In genomic region chr16:43889208-43890004, GRCm38 (mm10) we compare ENCODE assay signal across 8 mouse cellular contexts. TPM values are rescaled to one million over a fixed set of nuclear protein-coding genes. Genes with fewer than 3 reads are reported as not detected.
DNase-seq lines count a peak whose midpoint lies in the region; ATAC-seq lines count a peak whose summit lies in the region.

Gene Ccdc191, plus strand, starts transcription at chr16:43889800.

- H3K4me3 ChIP-seq in heart, embryonic 10.5 days, result peak within 1 kb of the TSS; percentile 77
- H3K4me3 ChIP-seq in kidney, embryonic 15.5 days (replicated peaks), result peak within 1 kb of the TSS; percentile 78

- H3K27me3 ChIP-seq in heart, embryonic 10.5 days (ENCODE audit: insufficient read depth, poor library complexity, severe bottlenecking), result no peaks in the 10 kb centered on the region
- H3K27me3 ChIP-seq in kidney, embryonic 15.5 days, result no peaks in the 10 kb centered on the region

- H3K4me1 ChIP-seq in heart, embryonic 10.5 days, result peaks cover 13% of the 10 kb centered on the region; the same call in 1 of the 2 replicates
- H3K4me1 ChIP-seq in kidney, embryonic 15.5 days, result peaks cover 17% of the 10 kb centered on the region

- peak within 1 kb of the TSS; percentile 76 for H3K4me2 ChIP-seq in kidney, embryonic 15.5 days

- peak within 1 kb of the TSS; percentile 93 for H3K27ac ChIP-seq in heart, embryonic 10.5 days
- H3K27ac ChIP-seq in kidney, embryonic 15.5 days, result peak within 1 kb of the TSS; percentile 84

- WGBS in heart, embryonic 10.5 days, result under 1% methylated on average over 33 of the region's 33 CpGs
- under 1% methylated on average over 33 of the region's 33 CpGs for WGBS in kidney, embryonic 15.5 days

- H3K9me3 ChIP-seq in heart, embryonic 10.5 days, result no peaks in the 10 kb centered on the region
- H3K9me3 ChIP-seq in kidney, embryonic 15.5 days (replicated peaks), result no peaks in the 10 kb centered on the region

- peak; percentile 98 for DNase-seq in B cell, adult 2 months
- peak; percentile 100 for DNase-seq in brain, adult 2 months (ENCODE audit: low read depth, low spot score)
- peak; percentile 100 for DNase-seq in heart, embryonic 10.5 days (ENCODE audit: low spot score)
- DNase-seq in liver, result peak; percentile 96
- DNase-seq in spleen, postnatal 4 days (ENCODE audit: low spot score in 2 of 2), result peak; percentile 95 to 96

- no peaks in the 10 kb centered on the region for H3K36me3 ChIP-seq in heart, embryonic 10.5 days
- H3K36me3 ChIP-seq in kidney, embryonic 15.5 days, result no peaks in the 10 kb centered on the region

- H3K9ac ChIP-seq in kidney, embryonic 15.5 days, result peak within 1 kb of the TSS; percentile 66

- peak; percentile 99 for ATAC-seq in erythroblast, adult 5-6 weeks (replicated peaks; ENCODE audit: low FRiP score, poor library complexity, severe bottlenecking)
- peak; percentile 100 for ATAC-seq in kidney, embryonic 15.5 days (replicated peaks; ENCODE audit: low FRiP score)
- ATAC-seq in monocyte, adult 5-6 weeks (replicated peaks; ENCODE audit: insufficient number of reproducible peaks, low FRiP score, low TSS enrichment, poor library complexity, severe bottlenecking), result peak; percentile 100

RNA-seq across cellular contexts. Expression of gene Ccdc191, which starts in this region (rescaled TPM):
- 0.63 and 5.8 TPM in 2 replicates for total RNA-seq in erythroblast, adult 5-6 weeks (2015; ENCODE audit: low replicate concordance)
- total RNA-seq in erythroblast, adult 5-6 weeks (2017; ENCODE audit: low replicate concordance), result 1.4 and 1.7 TPM in 2 replicates
- 8.3 and 12.3 TPM in 2 replicates for polyA plus RNA-seq in heart, embryonic 10.5 days (2016; fragmentation: Nextera tagmentation; extraction: Ambion mirVana)
- 15.2 and 16.7 TPM in 2 replicates for polyA plus RNA-seq in kidney, embryonic 15.5 days (2015; fragmentation: Nextera tagmentation; extraction: Ambion mirVana)
- total RNA-seq in monocyte, adult 5-6 weeks (2017), result 6.9 to 20.4 TPM (median 11.4 TPM) in 3 replicates

Comparison
In these comparisons a context has a peak if more than half of its experiments do, and no peak if none do; other contexts are left out.
1. Peak in every context shown above with its lines: DNase-seq, ATAC-seq, H3K4me3 ChIP-seq and H3K27ac ChIP-seq.